Mouse (Mus musculus) retina, embryonic 14.5 days (tissue): Measurements from ENCODE around the gene Tm4sf4.

Experiments used
- DNase-seq: peaks from one replicate; pipeline ENCODE4 v3.0.0-alpha.2; 2015; ENCODE audit warnings: low spot score

Tm4sf4 gene

DNA sequence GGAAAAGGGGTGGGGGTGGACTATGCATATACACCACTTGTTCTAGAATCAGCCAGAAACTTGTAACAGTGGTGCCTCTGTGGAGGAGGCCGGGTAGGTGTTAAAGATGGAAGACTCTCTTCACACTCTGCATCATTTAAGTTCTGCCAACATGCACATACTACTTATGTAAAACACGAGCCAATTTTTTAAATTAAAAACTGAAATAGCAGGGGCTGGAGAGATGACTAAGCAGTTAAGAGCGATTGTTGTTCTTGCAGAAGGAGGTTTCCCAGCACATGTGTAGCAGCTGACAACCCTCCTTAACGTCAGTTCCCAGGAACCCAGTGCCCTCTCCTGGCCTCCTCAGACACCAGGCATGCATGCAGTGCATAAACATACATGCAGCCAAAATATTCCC is 55.5 kb downstream of the Tm4sf4 start:
- DNase-seq: no peak

DNA sequence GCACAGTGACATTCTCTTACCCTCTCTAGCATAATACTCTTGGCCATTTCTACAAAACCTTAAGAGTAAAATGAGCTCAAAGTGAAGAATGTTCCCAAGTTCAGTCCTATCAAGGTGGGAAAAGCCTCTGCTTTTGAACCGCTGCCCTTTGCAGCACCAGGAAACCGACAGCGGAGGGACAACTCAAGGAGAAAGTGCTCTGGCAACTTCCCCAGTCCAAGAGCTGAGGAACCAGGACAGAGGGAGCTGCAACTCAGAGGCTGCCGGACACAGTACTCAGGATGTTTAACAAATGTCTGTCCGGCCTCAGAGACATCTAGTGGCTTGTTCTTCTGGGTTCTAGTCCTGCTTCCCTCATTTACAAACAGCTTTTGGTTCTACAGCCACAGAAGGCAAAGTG is 56.9 kb downstream of the Tm4sf4 start:
- no peak for DNase-seq

DNA sequence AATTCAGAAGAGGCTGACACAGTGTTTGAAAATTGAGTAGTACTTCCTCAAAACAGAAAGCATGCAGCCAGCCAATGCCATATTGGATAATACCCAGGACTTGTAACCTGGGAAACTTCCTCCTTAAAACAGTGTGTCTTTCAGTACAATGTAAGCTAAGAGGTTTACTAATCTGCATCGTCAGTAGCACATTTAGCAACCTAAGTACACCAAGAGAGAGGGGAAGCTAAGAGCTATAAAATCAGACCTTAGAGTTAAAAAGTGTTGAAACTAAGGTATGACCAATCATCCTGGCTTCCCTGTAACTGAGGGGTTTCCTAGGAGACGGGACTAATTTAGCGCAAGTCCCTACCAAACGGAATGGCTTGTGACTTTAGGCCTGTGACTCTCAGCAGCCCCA is 61.0 kb downstream of the Tm4sf4 start:
- DNase-seq: no peak

DNA sequence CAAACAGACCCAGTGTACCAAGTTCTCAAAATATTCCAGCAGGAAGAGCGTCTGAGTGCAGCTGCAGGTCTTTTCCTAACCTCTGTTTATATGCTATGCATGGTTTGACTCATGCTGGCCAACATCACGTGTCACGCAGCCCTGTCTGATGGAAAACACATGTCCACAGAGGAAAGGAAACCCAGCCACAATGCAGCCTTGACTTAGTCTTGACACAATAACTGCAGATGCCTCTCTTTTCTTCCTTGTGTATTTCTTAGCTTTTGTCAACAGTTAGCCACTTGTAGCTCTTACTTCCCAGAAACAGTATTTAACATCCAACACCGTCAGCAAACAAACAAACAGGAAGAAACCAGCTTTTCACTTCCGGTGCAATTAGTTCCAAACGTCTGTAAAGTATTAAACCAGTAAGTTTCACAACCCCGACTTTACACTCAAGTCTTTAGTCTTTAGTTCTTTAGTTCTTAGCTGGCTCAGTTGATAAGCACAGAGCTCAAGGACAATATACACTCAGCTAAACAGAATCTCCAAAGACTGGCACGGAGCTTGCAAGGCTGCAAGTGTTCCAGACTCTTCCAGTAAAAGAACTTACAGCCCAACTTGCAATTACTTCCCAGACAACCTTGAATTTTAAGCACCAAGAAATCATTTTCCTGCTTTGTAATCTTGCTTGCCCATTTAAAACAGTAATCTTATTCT is 62.5 kb downstream of the Tm4sf4 start:
- no peak for DNase-seq
